Mouse (Mus musculus): ENCODE data around the gene Hspa4. TPM values are rescaled to one million over a fixed set of nuclear protein-coding genes. Genes with fewer than 3 reads are reported as not detected.
A peak's percentile ranks its signal among the peaks of the same experiment; 100 is the strongest.

Gene Hspa4
- total RNA-seq, 2 experiments from 2014 or later: 121 to 131 TPM

DNA sequence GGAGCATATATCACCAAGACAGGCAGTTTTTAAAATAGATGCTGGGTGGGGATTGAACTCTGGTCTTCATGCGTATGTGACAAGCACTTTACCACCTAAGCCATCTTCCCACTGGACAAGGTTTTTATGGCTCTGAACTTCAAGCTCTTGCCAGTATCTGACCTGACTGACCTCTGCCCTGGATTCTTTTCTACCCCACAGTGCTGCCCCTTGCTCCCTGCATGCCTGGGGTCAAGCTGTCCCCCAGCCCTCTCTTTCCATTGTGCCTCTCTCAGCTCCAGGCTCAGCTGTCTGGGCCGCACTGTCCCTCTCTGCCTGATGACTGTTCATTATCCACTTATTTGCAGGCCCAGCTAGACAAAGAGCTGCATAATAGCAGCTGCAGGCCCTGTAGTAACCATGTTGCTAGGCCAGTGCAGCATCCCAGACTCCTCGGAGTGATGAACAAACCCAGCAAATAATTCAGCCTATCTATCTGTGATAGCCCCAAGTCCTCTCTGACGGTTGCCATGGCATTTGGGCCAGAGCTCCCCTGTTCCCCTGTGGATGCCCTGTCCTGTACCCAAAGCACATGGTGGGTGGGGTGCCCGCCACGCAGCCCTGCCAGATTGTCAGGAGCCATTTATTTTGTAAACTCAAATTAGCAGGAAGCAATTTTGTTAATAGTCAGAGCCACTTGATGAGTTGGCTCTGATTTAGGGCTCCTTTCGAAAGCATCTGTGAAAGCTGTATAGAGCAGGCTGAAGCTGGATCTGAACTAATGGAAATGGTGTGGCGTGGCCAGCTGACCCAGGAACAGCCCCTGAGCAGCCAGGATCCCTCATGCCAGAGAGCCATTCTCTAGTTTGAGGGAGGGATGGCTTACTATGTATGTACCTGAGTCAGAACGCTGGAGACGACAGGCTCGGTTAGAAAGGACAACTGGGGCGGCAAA is 47.8 kb downstream of the Hspa4 start:
- DNase-seq: no peak

DNA sequence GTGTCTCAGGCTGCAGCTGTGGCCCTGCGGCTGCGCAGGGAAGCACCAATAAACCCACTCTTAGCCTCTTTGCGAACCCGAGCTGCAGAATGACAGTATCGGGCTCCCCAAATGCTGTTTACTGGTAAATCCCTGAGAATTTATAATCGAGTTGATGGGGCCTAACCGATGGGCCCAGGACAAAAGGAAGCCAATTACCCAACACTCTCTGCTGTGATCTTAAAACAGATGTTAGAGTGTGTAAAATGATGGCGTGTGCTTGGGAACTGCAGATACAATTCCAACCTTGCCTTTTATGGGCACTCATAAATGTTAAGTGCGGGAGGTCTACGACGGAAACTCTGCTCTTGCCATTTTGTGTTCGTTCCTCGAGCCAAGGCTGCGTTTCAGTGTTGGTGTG is 49.5 kb downstream of the Hspa4 start:
- DNase-seq: no peak

DNA sequence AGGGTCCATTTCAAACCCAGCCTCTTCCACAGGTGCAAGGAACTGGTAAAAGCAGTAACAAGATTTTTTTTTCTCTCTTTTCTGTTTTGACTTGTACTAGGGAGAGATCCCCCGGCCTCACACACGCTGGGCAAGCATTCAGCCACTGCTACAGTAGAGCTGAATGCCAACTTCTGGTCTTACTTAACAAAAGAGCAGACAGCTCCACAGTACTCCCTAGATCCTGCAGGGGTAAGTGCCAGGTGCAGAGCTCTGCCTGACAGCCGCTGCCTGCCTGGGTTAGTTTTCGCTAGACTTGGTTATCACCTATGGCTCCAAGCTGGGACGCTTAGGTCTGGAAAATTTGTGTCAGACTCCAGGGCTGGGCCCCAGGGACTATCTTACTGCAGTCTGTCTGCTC is 50.6 kb downstream of the Hspa4 start:
- DNase-seq: no peak

DNA sequence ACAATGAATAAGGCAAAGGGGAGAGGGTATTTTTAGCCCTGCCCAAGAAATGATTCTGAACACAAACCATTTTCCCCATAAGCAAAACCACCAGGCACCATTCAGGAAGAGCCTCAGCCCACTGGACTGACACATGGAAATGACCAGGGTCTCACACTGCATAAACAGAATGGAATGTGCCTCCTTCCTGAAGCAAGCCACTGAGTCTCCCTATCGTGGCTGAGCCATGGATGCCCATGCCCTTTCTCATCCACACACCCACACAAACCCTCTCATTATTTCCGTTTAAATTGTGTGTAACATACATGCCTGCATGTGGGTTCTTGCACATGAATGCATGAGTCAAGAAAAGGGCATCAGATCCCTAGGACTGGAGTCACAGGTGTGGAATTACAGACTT is 54.7 kb downstream of the Hspa4 start:
- no peak for DNase-seq

DNA sequence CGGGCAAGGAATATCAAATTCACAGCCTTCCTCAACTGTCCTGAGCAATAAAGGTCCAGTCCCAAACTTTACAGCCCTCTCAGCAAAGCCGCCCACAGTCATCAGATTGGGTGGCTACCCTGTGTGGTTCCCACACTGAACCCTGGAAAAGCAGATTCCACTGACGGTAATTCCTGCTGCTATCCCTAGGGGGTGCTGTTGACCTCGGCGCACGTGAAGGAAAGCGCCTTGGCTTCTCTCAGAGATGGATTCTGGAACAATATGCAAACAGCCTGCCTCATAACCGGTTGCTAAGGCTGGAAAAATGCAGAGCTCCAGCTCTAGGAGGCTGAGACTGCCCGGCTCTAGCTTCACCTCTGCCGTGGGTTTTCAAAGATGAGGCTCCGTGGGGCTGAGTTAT is 57.1 kb downstream of the Hspa4 start:
- DNase-seq: peak; percentile 18 to 55

DNA sequence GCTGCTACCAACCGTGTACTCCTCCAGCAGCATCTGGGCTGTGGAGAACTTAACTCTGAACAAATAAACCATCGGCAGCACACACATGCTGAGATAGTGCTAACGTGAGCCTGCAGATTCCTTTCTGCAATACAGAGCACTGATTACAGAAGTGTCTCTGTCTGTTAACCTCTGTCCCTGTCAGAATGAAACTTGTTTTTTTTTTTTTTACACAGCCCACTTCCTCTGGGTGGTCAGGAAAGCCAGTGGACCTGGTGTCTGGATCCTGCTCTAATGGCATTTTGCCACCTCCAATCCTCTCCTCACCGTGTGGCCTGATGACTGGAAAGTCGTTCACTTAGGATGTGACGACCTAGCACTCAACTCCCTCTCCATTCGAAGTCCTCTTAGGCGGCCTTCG is 66.7 kb downstream of the Hspa4 start:
- no peak for DNase-seq

DNA sequence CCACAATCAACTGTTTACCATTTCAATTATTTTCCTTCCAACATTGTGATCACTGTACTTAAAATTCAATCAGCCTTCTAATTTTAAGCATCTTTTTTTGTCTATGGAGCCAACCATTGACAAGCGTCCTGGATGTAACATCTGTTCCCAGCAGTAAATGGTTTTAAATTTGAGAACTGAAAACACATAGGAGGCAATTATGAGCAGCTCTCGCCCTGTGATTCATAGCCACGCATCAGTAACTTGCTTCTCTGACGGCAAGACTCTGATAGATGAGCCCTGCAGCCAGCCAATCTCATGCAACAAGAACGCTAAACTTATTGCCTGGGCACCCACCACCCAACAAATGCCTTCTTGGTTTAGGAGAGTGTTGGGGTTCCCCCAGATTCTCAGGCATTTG is 68.4 kb downstream of the Hspa4 start:
- no peak for DNase-seq

DNA sequence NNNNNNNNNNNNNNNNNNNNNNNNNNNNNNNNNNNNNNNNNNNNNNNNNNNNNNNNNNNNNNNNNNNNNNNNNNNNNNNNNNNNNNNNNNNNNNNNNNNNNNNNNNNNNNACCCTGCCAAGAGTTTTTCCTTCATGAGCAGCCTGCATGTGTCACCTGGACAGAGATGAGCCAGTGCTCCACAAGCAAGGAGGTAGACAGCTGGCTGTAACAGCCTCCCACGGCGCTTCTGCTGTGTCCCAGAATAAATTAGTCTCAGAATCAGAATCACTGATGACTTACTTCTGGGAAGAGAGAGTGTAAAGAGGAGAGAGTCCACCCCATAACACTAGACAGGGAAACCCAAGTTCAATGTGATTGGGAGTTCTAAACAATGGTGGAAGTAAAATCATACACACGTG is 71.2 kb downstream of the Hspa4 start:
- no peak for DNase-seq

DNA sequence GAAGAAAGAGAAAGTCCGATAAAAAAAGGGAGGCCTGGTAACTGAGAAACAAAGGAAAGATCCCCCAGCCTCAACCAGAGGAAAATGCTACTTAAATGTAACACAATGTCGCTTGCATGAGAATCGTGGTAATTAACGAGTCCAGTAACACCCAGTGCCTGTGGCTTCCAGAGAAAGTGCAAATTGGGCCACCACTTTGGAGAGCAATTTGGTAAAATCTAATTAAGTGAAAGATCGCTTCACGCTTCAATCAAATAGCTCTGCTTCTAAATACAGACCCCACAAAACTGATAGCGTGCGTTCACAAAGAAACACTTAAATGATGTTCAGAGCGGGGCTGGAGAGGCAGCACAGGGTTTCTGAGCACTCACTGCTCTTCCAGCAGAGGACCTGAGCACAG is 89.4 kb downstream of the Hspa4 start:
- no peak for DNase-seq

Other genes with a start within 250 kb of the Hspa4 start
- 1 to 10 TPM; 6.1 to 6.6 TPM for gene Zcchc10, start 24.2 kb upstream of the Hspa4 start, total RNA-seq (2021)
- gene Aff4, start 50.4 kb upstream of the Hspa4 start, total RNA-seq (2021): 10 to 100 TPM; 50.8 to 83.3 TPM
- gene Leap2, start 122.7 kb upstream of the Hspa4 start, total RNA-seq (2021): not detected
- 1,000 to 10,000 TPM; 2,590 to 2,622 TPM for gene Uqcrq, start 130.4 kb upstream of the Hspa4 start, total RNA-seq (2021)
- gene Gdf9, start 130.6 kb upstream of the Hspa4 start, total RNA-seq (2021): under 1 TPM; 0.52 to 0.80 TPM
- gene Gm10447, start 156.7 kb upstream of the Hspa4 start, total RNA-seq (2021): not detected
- gene Shroom1, start 156.7 kb upstream of the Hspa4 start, total RNA-seq (2021): under 1 TPM; 0.30 to 0.57 TPM
- not detected for gene Gm9837, start 170.0 kb upstream of the Hspa4 start, total RNA-seq (2021)
- not detected for gene Gm9945, start 179.7 kb upstream of the Hspa4 start, total RNA-seq (2021)
- gene Sowaha, start 179.8 kb upstream of the Hspa4 start, total RNA-seq (2021): under 1 TPM; 0.28 to 0.30 TPM
- 10 to 100 TPM; 24.7 to 24.8 TPM for gene Sept8, start 218.8 kb upstream of the Hspa4 start, total RNA-seq (2021)

All from heart, adult 18-20 months (tissue).